Mouse (Mus musculus) testis, postnatal 14 days (tissue): Measurements from ENCODE around the gene Fcna.
A peak's percentile ranks its signal among the peaks of the same experiment; 100 is the strongest.

Experiments used
- DNase-seq: peaks from one replicate; pipeline ENCODE4 v3.0.0; 2021; ENCODE audit warnings: low spot score

Gene Fcna

GRCm38 (mm10) chr2:25627811-25628210 is at the start of gene Fcna:
Fcna (minus strand) TSS chr2:25628030.
- no peak for DNase-seq

- no peak for DNase-seq
These were observed 48.7 kb upstream of the Fcna start, which contains the start of gene Lcn6 for GRCm38 (mm10) chr2:25676486-25676885. Lcn6 (plus strand) TSS chr2:25676786.

GRCm38 (mm10) chr2:25666516-25666915 is 38.7 kb upstream of the Fcna start:
- no peak for DNase-seq

- no peak for DNase-seq
These were observed 36.3 kb upstream of the Fcna start for GRCm38 (mm10) chr2:25664125-25664524.

- no peak for DNase-seq
These were observed 35.7 kb upstream of the Fcna start for GRCm38 (mm10) chr2:25663511-25663910.

- no peak for DNase-seq
These were observed 33.6 kb upstream of the Fcna start for GRCm38 (mm10) chr2:25661245-25661970.

GRCm38 (mm10) chr2:25660279-25660678 is 32.4 kb upstream of the Fcna start:
- DNase-seq: no peak

GRCm38 (mm10) chr2:25657652-25658051 is 29.8 kb upstream of the Fcna start, which contains the start of gene Lcn5:
Lcn5 (plus strand) TSS chr2:25657952.
- DNase-seq: no peak

GRCm38 (mm10) chr2:25657246-25657645 is 29.4 kb upstream of the Fcna start:
- no peak for DNase-seq

GRCm38 (mm10) chr2:25656691-25657090 is 28.9 kb upstream of the Fcna start:
- no peak for DNase-seq

GRCm38 (mm10) chr2:25654502-25654901 is 26.7 kb upstream of the Fcna start:
- no peak for DNase-seq

GRCm38 (mm10) chr2:25652902-25653301 is 25.1 kb upstream of the Fcna start, which contains the start of gene Lcn8:
Lcn8 (plus strand) TSS chr2:25653120.
- DNase-seq: no peak

- DNase-seq: no peak
These were observed 12.1 kb upstream of the Fcna start for GRCm38 (mm10) chr2:25639890-25640289.

- DNase-seq: no peak
These were observed 6.2 kb upstream of the Fcna start for GRCm38 (mm10) chr2:25634046-25634445.

- no peak for DNase-seq
These were observed 5.8 kb upstream of the Fcna start for GRCm38 (mm10) chr2:25633616-25634015.

GRCm38 (mm10) chr2:25628738-25629137 is 908 bp upstream of the Fcna start:
- no peak for DNase-seq

- DNase-seq: no peak
These were observed 1.8 kb downstream of the Fcna start for GRCm38 (mm10) chr2:25625986-25626385.

GRCm38 (mm10) chr2:25621229-25622200 is 6.3 kb downstream of the Fcna start, which contains the start of gene Tmem141:
Tmem141 (minus strand) TSS chr2:25622005.
- DNase-seq: peak; percentile 88

- no peak for DNase-seq
These were observed 7.0 kb downstream of the Fcna start for GRCm38 (mm10) chr2:25620852-25621228.

GRCm38 (mm10) chr2:25620386-25620785 is 7.4 kb downstream of the Fcna start:
- DNase-seq: no peak

GRCm38 (mm10) chr2:25617578-25617977 is 10.3 kb downstream of the Fcna start, which contains the start of gene Ccdc183:
Ccdc183 (minus strand) TSS chr2:25617678.
- no peak for DNase-seq

- no peak for DNase-seq
These were observed 11.4 kb downstream of the Fcna start for GRCm38 (mm10) chr2:25616398-25616797.

- peak; percentile 37 for DNase-seq
These were observed 19.2 kb downstream of the Fcna start for GRCm38 (mm10) chr2:25608671-25609070.
